Mouse (Mus musculus) MEL (cell line): ENCODE results near the gene Maml1. TPM values are rescaled to one million over a fixed set of nuclear protein-coding genes. Genes with fewer than 3 reads are reported as not detected.

Source experiments
- DNase-seq: peaks from one replicate; pipeline ENCODE4 v3.0.0; 2011; ENCODE audit warnings: low read depth, low spot score
- H3K27ac ChIP-seq: 2 replicates; pipeline ENCODE4 v1.5.1; 2012; ENCODE audit warnings: low read depth, mild to moderate bottlenecking, control low read depth, low read length, moderate library complexity; ENCODE audit not compliant: control insufficient read depth
- H3K27me3 ChIP-seq, 2 experiments: fragments of 150-350 bp in 1 of 2; sonication (generic) in 1 of 2; 2 replicates each; pipeline ENCODE4 v1.6.1; 2012; ENCODE audit warnings: low read length in 2 of 2, mild to moderate bottlenecking in 2 of 2, improper control_type of control experiment in 1 of 2, moderate library complexity in 1 of 2; ENCODE audit not compliant: insufficient read depth in 2 of 2, control insufficient read depth in 1 of 2
- H3K36me3 ChIP-seq, 2 experiments: 2 replicates each; pipeline ENCODE4 v1.6.1; 2012 to 2014; ENCODE audit warnings: low read length in 2 of 2, improper control_type of control experiment in 1 of 2, inconsistent platforms in 1 of 2, mild to moderate bottlenecking in 1 of 2; ENCODE audit not compliant: insufficient read depth in 2 of 2, control insufficient read depth in 1 of 2
- H3K4me1 ChIP-seq, 2 experiments: fragments of 150-350 bp in 1 of 2; sonication (generic) in 1 of 2; 2 replicates each; pipeline ENCODE4 v1.6.1; 2012; ENCODE audit warnings: low read length in 2 of 2, improper control_type of control experiment in 1 of 2, mild to moderate bottlenecking in 1 of 2; ENCODE audit not compliant: insufficient read depth in 2 of 2, control insufficient read depth in 1 of 2
- H3K4me3 ChIP-seq, 2 experiments: fragments of 150-350 bp in 1 of 2; sonication (generic) in 1 of 2; 2 replicates each; pipeline ENCODE4 v1.5.1; 2012; ENCODE audit warnings: low read depth in 2 of 2, low read length in 2 of 2, mild to moderate bottlenecking in 2 of 2, moderate library complexity in 2 of 2, control low read depth in 1 of 2, improper control_type of control experiment in 1 of 2; ENCODE audit not compliant: control insufficient read depth in 1 of 2, insufficient read depth in 1 of 2
- H3K79me2 ChIP-seq: 2 replicates; pipeline ENCODE4 v1.6.1; 2012; ENCODE audit warnings: mild to moderate bottlenecking, low read length, moderate library complexity; ENCODE audit not compliant: control insufficient read depth, poor library complexity, insufficient read depth
- H3K9ac ChIP-seq: 2 replicates; pipeline ENCODE4 v1.6.1; 2012; ENCODE audit warnings: low read depth, mild to moderate bottlenecking, control low read depth, low read length, moderate library complexity; ENCODE audit not compliant: control insufficient read depth, poor library complexity, severe bottlenecking
- H3K9me3 ChIP-seq: fragments of 150-350 bp; sonication (generic); replicated peaks from 2 replicates; pipeline ENCODE4 v1.6.1; 2012; ENCODE audit warnings: mild to moderate bottlenecking, low read length, improper control_type of control experiment, moderate library complexity; ENCODE audit not compliant: insufficient read depth
- GATA1 ChIP-seq: IDR thresholded peaks from 2 replicates; pipeline ENCODE4 v1.6.1; 2011; ENCODE audit warnings: low read depth, low read length, improper control_type of control experiment
- JUND ChIP-seq: IDR thresholded peaks from 2 replicates; pipeline ENCODE4 v1.6.1; 2011; ENCODE audit warnings: low read depth, mild to moderate bottlenecking, improper control_type of control experiment, low read length
- KAT2A ChIP-seq: conservative IDR thresholded peaks from 2 replicates; pipeline ENCODE4 v1.6.1; 2012; ENCODE audit warnings: low read depth, low read length, improper control_type of control experiment, inconsistent platforms
- MAZ ChIP-seq: IDR thresholded peaks from 2 replicates; pipeline ENCODE4 v1.6.1; 2012; ENCODE audit warnings: low read depth, mild to moderate bottlenecking, inconsistent platforms, low read length, improper control_type of control experiment
- MYB ChIP-seq: IDR thresholded peaks from 2 replicates; pipeline ENCODE4 v1.6.1; 2011; ENCODE audit warnings: mild to moderate bottlenecking, low read depth, low read length, improper control_type of control experiment
- MYC ChIP-seq: IDR thresholded peaks from 2 replicates; pipeline ENCODE4 v1.6.1; 2011; ENCODE audit warnings: low read depth, mild to moderate bottlenecking, low read length, improper control_type of control experiment, moderate library complexity
- NELFE ChIP-seq: IDR thresholded peaks from 2 replicates; pipeline ENCODE4 v1.6.1; 2011; ENCODE audit warnings: low read depth, low read length, improper control_type of control experiment
- POLR2AphosphoS5 ChIP-seq: IDR thresholded peaks from 2 replicates; pipeline ENCODE4 v1.6.1; 2012; ENCODE audit warnings: low read depth, borderline replicate concordance, mild to moderate bottlenecking, inconsistent platforms, low read length, moderate library complexity, mixed read lengths
- SIN3A ChIP-seq: IDR thresholded peaks from 2 replicates; pipeline ENCODE4 v1.6.1; 2012; ENCODE audit warnings: low read length, improper control_type of control experiment, inconsistent platforms
- USF1 ChIP-seq: IDR thresholded peaks from 2 replicates; pipeline ENCODE4 v1.6.1; 2014; ENCODE audit warnings: low read depth, mild to moderate bottlenecking, inconsistent platforms, low read length, improper control_type of control experiment, moderate library complexity
- ZMIZ1 ChIP-seq: IDR thresholded peaks from 2 replicates; pipeline ENCODE4 v1.6.1; 2012; ENCODE audit warnings: low read depth, mild to moderate bottlenecking, inconsistent platforms, low read length, improper control_type of control experiment, moderate library complexity
- polyA plus RNA-seq, 2 experiments: library from polyadenylated mRNA; stranded (reverse) in 1 of 2; unstranded in 1 of 2; fragments of >175 nt in 1 of 2; fragments of >200 nt in 1 of 2; gene quantifications; 2 replicates each; pipeline versions ENCODE4 v1.2.1 to v1.2.4; 2012; ENCODE audit warnings: low replicate concordance in 2 of 2, low read depth in 1 of 2; ENCODE audit not compliant: insufficient read length in 2 of 2, insufficient read depth in 1 of 2, missing spikeins in 1 of 2
- total RNA-seq: library from RNA; depleted of rRNA; stranded (reverse); fragments of 300-350 nt; gene quantifications from 2 replicates; pipeline ENCODE4 v1.2.3, GENCODE M21; 2012

Maml1 gene
- total and polyA plus RNA-seq, 3 experiments, result 3.8 to 12.6 TPM; not detected in 1

- H3K27ac ChIP-seq, result no peak overlapping the region
- 0 out of 4 replicates have a peak, but pooled peaks cover 0 to 4% of the 10 kb centered on the region in 2 experiments for H3K4me1 ChIP-seq
- no peak for TF ChIP-seq MAZ
- H3K79me2 ChIP-seq, result no peaks in the 10 kb centered on the region
- H3K9ac ChIP-seq, result no peak overlapping the region
- no peaks in the 10 kb centered on the region for H3K36me3 ChIP-seq
- H3K4me3 ChIP-seq, result no peak overlapping the region
- H3K9me3 ChIP-seq, result no peaks in the 10 kb centered on the region
- no peaks in the 10 kb centered on the region for H3K27me3 ChIP-seq
- no peak for DNase-seq
Measured at GRCm38 (mm10) chr11:50252684-50253265, 39.3 kb downstream of the Maml1 start.

- no peak overlapping the region for H3K27ac ChIP-seq
- H3K4me3 ChIP-seq, result no peak overlapping the region
- no peaks in the 10 kb centered on the region for H3K27me3 ChIP-seq
- H3K9ac ChIP-seq, result no peak overlapping the region
- 0 out of 4 replicates have a peak, but pooled peaks cover 0 to 4% of the 10 kb centered on the region in 2 experiments for H3K4me1 ChIP-seq
- no peaks in the 10 kb centered on the region for H3K36me3 ChIP-seq
- TF ChIP-seq GATA1, result no peak
- no peak for TF ChIP-seq JUND
- TF ChIP-seq MYC, result no peak
- TF ChIP-seq MYB, result no peak
- no peak for TF ChIP-seq USF1
- no peak for TF ChIP-seq SIN3A
- no peak for DNase-seq
- no peaks in the 10 kb centered on the region for H3K9me3 ChIP-seq
- H3K79me2 ChIP-seq, result no peaks in the 10 kb centered on the region
Measured at GRCm38 (mm10) chr11:50252166-50252565, 39.9 kb downstream of the Maml1 start.

- Histone ChIP-seq H3K9ac (no peak overlapping the region), H3K9me3 (no peaks in the 10 kb centered on the region), H3K36me3 (no peaks in the 10 kb centered on the region), H3K4me1 (no peaks in the 10 kb centered on the region), H3K79me2 (no peaks in the 10 kb centered on the region), H3K27me3 (no peaks in the 10 kb centered on the region), H3K4me3 (no peak overlapping the region), H3K27ac (no peak overlapping the region)
- no peak for DNase-seq
- TF ChIP-seq ZMIZ1 (no peak), NELFE (no peak), MAZ (no peak), KAT2A (no peak), POLR2AphosphoS5 (no peak)
Measured at GRCm38 (mm10) chr11:50248473-50249171, 43.5 kb downstream of the Maml1 start.
